Mouse (Mus musculus) layer of hippocampus, adult 11-12 months (tissue): Measurements from ENCODE around the gene Bcor.

Experiments
- DNase-seq: peaks from one replicate; pipeline ENCODE4 v3.0.0; 2022; ENCODE audit warnings: low spot score

Bcor gene

GRCm38 (mm10) chrX:12151269-12151995 is 8.7 kb downstream of the Bcor start:
- no peak for DNase-seq

GRCm38 (mm10) chrX:12150425-12150824 is 9.7 kb downstream of the Bcor start:
- DNase-seq: no peak

- DNase-seq: no peak
Observed at GRCm38 (mm10) chrX:12146263-12146662, 13.9 kb downstream of the Bcor start.

GRCm38 (mm10) chrX:12142832-12143231 is 17.3 kb downstream of the Bcor start:
- no peak for DNase-seq

- DNase-seq: no peak
Observed at GRCm38 (mm10) chrX:12140086-12140740, 19.9 kb downstream of the Bcor start.

GRCm38 (mm10) chrX:12138266-12138665 is 21.9 kb downstream of the Bcor start:
- no peak for DNase-seq

GRCm38 (mm10) chrX:12137121-12137521 is 23.0 kb downstream of the Bcor start:
- no peak for DNase-seq

- DNase-seq: no peak
Observed at GRCm38 (mm10) chrX:12136261-12137101, 23.7 kb downstream of the Bcor start.

- DNase-seq: no peak
Observed at GRCm38 (mm10) chrX:12135121-12136111, 24.7 kb downstream of the Bcor start.

- DNase-seq: no peak
Observed at GRCm38 (mm10) chrX:12134541-12134940, 25.6 kb downstream of the Bcor start.

- no peak for DNase-seq
Observed at GRCm38 (mm10) chrX:12133836-12134431, 26.2 kb downstream of the Bcor start.

- no peak for DNase-seq
Observed at GRCm38 (mm10) chrX:12133178-12133835, 26.8 kb downstream of the Bcor start.

- DNase-seq: no peak
Observed at GRCm38 (mm10) chrX:12132541-12133177, 27.5 kb downstream of the Bcor start.

GRCm38 (mm10) chrX:12129828-12130809 is 30.0 kb downstream of the Bcor start:
- DNase-seq: no peak

GRCm38 (mm10) chrX:12129230-12129629 is 30.9 kb downstream of the Bcor start:
- no peak for DNase-seq

- DNase-seq: no peak
Observed at GRCm38 (mm10) chrX:12128165-12129083, 31.7 kb downstream of the Bcor start.

GRCm38 (mm10) chrX:12127799-12128164 is 32.4 kb downstream of the Bcor start:
- DNase-seq: no peak
